Mouse (Mus musculus) embryonic stem cell, embryonic (primary cell): Measurements from ENCODE around the gene Nhlrc1.

ENCODE experiments used
- CTCF ChIA-PET, 4 experiments: fragments of 300-600 bp in 2 of 4; fragments of 350-600 bp in 2 of 4; sonication (Branson Sonifier 250); formaldehyde crosslinking; loops; one replicate each; lab custom pipeline; 2022; ENCODE audit warnings: inconsistent platforms in 2 of 4; lab: Charles Lee
- POLR2A ChIA-PET, 4 experiments: fragments of 300-600 bp in 2 of 4; fragments of 350-600 bp in 2 of 4; sonication (Branson Sonifier 250); formaldehyde crosslinking; loops; one replicate each; lab custom pipeline; 2022; ENCODE audit warnings: antibody characterized with exemption in 4 of 4, inconsistent platforms in 1 of 4; lab: Charles Lee

Nhlrc1 gene

DNA sequence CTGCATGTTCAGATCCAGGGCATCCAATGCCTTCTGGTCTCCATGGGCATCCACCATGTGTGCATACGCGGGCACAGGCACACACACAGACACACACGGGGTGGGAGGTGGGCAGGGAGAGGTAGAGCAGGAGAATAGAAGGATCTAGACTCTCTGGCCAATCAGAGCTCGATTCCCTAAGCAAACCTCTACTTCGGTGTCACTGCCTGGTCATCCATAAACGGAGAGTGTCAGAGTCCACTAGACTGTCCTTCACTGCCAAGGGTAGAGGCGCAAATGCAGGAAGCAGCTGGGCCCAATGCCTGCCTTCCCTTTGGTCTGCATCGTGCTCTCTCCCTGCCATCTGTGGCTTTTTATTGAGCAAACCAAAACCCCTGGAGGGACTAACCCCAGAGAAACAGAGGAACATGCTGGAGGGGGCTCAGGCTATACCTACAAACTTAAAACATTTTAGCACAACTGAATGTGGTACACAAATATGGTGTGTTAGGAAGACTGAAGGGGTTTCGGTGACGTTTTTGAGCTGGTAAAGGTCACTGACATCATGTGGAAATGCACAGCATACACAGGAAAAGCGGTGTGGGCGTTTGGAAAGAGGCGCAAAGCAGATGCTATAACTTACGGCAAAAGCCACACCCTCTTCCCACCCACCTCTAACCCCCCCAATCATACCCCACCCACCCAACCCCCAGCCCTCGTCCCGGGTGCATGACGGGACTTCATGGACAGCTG lies 15.9 kb upstream of the Nhlrc1 start:
- POLR2A ChIA-PET, result interaction anchor here in 1 of 4 experiments (1.6 kb wide), 1 partner anchor 12 kb away, joined by 4 read pairs; the partner anchor contains the start of gene Kdm1b
- CTCF ChIA-PET, result interaction anchor here in 1 of 4 experiments (0.5 to 0.6 kb wide), 2 partner anchors 181 to 221 kb away, joined by 3 to 6 read pairs; no protein-coding TSS in a partner anchor

DNA sequence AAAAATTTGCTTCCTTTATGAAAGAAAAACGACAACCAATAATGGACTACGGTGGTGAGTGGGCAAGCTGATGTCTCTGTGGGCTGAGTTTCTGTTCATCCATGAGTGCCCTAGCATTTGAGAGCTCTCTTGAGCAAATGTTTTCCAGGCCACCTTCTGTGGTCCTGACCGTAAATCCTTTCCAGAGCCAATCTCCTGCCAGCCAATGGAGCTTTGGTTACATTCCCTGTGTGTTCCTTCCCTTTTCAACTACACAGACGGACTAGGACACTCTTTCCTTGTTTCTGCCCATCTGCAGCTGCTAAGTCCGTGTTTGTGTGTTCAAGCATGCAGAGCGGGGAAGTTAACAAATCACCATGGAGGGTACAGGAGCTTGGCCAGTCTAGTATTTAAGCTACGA lies 6.1 kb upstream of the Nhlrc1 start:
- POLR2A ChIA-PET, result interaction anchor here in 3 of 4 experiments (0.6 to 1.7 kb wide), 7 partner anchors 20 to 209 kb away, joined by 3 to 11 read pairs (median 3); partner anchors contain the start of gene Kdm1b (in 2 of the 3)
- CTCF ChIA-PET, result interaction anchor here in 3 of 4 experiments (0.6 to 1.2 kb wide), 3 partner anchors 189 to 420 kb away, joined by 3 to 4 read pairs (median 4); no protein-coding TSS in a partner anchor

DNA sequence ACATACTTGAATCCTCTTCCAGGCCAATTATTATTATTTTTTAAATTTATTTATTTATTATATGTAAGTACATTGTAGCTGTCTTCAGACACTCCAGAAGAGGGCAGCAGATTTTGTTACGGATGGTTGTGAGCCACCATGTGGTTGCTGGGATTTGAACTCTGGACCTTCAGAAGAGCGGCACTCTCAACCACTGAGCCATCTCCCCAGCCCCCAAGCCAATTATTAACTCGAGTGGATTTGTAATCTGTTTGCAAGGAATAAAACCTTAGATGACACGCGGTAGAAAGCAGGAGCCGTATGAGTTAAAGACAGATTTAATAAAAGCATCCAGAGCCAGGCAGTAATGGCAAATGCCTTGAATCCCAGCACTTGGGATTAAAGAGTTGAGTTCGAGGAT lies 5.1 kb upstream of the Nhlrc1 start:
- ChIA-PET POLR2A (interaction anchor here in 1 of 4 experiments (0.5 kb wide), 1 partner anchor 311 kb away, joined by 3 read pairs; no protein-coding TSS in a partner anchor), CTCF (interaction anchor here in 1 of 4 experiments (0.6 kb wide), 1 partner anchor 124 kb away, joined by 4 read pairs; no protein-coding TSS in a partner anchor)

DNA sequence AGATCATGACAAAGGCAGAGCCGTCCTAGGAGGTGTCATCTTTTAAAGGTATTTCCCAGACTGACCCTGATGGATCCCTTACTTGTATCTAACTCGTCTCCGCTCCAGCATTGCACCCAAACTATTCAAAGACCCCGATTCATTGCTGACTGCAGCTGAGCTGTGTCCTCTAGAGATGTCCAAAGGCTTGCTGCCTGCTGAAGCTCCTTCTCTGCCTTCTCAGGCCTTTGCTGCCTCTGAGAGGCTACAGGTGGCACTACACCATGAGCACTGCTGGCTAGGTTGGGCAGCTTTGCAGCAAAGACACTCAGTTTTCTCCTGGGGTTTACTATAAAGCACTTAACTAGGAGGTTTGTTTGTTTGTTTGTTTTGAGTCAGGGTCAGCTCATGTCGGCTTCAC lies 2.6 kb upstream of the Nhlrc1 start:
- ChIA-PET POLR2A (interaction anchor here in 3 of 4 experiments (0.5 to 1.2 kb wide), 11 partner anchors 11 to 287 kb away, joined by 3 to 5 read pairs (median 3); partner anchors contain the start of gene Kdm1b (in 2 of the 3)), CTCF (interaction anchor here (0.5 to 1.8 kb wide), 66 partner anchors 10 to 707 kb away, joined by 3 to 29 read pairs (median 4); partner anchors contain the start of genes Kdm1b (in 1 of the 4) and Kif13a (in 1 of the 4))

DNA sequence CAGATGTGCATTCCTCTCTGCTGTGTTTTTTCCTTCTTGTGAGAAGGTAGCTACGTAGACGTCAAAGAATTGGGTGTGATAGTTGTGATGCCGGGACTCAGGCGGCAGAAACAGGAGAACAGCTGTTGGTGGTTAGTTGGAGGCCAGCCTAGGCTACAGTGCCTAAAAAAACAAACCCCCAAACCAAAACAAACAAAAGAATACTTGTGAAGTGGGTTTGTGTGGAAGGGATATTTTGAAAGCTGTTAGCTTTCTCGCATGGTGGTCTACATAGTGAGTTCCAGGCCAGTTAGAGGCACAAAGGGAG lies 498 bp upstream of the Nhlrc1 start:
- POLR2A ChIA-PET, result interaction anchor here in 3 of 4 experiments (0.6 to 2.0 kb wide), 6 partner anchors 20 to 216 kb away, joined by 3 to 5 read pairs (median 3); no protein-coding TSS in a partner anchor
- CTCF ChIA-PET, result interaction anchor here in 2 of 4 experiments (0.7 to 2.2 kb wide), 10 partner anchors 15 to 217 kb away, joined by 3 to 12 read pairs (median 4); partner anchors contain the start of gene Kdm1b (in 1 of the 2)

DNA sequence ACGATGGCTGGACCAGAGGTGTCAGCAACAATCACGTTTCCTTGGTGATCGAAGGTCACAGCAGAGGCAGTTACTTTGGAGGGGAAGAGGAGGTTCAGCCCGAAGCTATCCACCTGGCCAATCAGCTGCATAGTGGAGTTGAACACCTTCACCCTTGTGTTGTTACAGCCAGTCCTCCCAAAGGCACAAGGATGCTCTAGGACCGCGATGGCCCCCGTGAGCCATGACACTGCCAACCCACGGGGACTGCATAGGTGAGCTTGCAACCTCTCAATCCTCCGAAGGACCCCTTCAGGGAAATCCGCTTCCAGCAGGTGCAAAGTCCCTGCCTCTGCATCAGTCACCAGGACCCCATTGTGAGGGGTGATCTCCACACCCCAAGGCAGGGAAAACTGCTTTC lies 910 bp downstream of the Nhlrc1 start:
- ChIA-PET CTCF (interaction anchor here in 2 of 4 experiments (0.8 to 2.2 kb wide), 5 partner anchors 37 to 204 kb away, joined by 3 to 12 read pairs (median 5); no protein-coding TSS in a partner anchor), POLR2A (interaction anchor here in 3 of 4 experiments (0.7 to 2.0 kb wide), 8 partner anchors 22 to 255 kb away, joined by 3 to 4 read pairs (median 3); no protein-coding TSS in a partner anchor)

DNA sequence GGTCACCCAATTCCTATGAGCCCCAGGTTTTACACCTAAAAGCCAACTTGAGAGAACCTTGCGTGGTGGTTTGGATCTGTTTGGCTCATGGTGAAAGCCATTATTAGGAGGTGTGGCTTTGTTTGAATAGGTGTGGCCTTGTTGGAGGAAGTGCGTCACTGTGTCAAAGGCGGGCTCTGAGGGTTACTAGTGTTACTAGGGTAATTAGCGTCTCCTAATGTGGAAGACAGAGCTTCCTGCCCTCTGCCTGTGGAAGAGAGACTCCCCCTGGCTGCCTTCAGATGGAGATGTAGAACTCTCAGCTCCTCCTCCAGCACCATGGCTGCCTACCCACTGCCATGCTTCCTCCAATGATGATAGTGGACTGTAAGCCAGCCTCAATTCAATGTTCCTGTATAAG lies 13.1 kb downstream of the Nhlrc1 start:
- ChIA-PET POLR2A (interaction anchor here in 2 of 4 experiments (0.8 to 1.3 kb wide), 2 partner anchors 56 to 57 kb away, joined by 3 read pairs; no protein-coding TSS in a partner anchor), CTCF (interaction anchor here (0.6 to 1.5 kb wide), 7 partner anchors 15 to 169 kb away, joined by 3 to 11 read pairs (median 3); partner anchors contain the start of gene Kif13a (in 1 of the 4))

DNA sequence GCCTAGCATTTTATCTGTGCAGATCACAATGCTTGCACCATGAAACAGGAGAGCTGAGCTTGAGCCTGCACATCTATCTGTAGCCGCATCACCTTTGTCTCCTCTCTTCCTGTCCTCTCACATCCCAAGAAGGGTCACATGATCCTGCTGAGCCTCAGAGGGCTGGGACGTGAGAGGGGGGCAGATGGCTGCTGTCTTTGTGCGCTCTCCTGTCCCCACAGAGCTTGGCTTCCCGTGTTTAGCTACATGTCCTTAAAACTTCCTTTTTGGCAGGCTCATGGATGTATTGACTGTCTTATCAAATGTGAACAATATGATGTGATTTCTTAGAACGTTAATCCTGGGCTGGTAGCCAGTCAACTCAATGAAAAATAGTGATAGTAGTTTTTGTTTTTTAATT lies 15.2 kb downstream of the Nhlrc1 start:
- ChIA-PET POLR2A (no interaction called here), CTCF (no interaction called here)

DNA sequence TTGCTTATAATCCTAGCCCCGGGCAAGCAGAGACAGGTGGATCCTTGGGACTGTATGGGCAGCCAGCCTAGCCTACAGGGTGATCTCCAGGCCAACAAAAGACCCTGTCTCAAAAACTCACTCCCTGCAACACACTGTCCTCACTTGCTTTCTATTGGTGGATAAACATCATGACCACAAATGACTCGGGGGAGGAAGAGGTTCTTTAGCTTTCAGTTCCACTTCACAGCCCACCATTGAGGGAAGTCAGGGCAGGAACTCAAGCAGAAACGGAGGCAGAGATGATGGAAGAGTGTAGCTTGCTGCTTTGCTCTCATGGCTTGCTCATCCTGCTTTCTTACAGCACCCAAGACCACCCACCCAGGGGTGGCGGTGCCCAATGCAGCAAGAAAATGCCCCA lies 17.3 kb downstream of the Nhlrc1 start:
- CTCF ChIA-PET, result interaction anchor here in 2 of 4 experiments (0.7 kb wide), 2 partner anchors 21 to 107 kb away, joined by 7 to 10 read pairs; no protein-coding TSS in a partner anchor
- POLR2A ChIA-PET, result interaction anchor here in 1 of 4 experiments (0.6 kb wide), 1 partner anchor 1599 kb away, joined by 5 read pairs; no protein-coding TSS in a partner anchor

DNA sequence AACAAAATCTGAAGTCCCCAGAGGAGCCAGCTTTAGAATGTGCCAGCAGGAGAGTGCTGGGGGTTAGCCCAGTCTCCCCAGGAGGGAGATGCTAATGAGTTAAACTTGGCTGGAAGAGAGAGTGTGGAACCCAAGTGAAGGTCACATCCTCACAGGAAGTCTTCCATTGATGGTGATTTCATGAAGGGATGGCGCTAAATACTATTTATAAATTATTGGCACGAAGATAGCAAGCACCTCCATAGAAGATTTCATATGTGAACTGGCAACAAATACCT lies 21.4 kb downstream of the Nhlrc1 start:
- POLR2A ChIA-PET, result interaction anchor here in 1 of 4 experiments (0.5 kb wide), 1 partner anchor 49 kb away, joined by 4 read pairs; no protein-coding TSS in a partner anchor
- CTCF ChIA-PET, result interaction anchor here in 1 of 4 experiments (0.5 kb wide), 1 partner anchor 35 kb away, joined by 3 read pairs; no protein-coding TSS in a partner anchor

DNA sequence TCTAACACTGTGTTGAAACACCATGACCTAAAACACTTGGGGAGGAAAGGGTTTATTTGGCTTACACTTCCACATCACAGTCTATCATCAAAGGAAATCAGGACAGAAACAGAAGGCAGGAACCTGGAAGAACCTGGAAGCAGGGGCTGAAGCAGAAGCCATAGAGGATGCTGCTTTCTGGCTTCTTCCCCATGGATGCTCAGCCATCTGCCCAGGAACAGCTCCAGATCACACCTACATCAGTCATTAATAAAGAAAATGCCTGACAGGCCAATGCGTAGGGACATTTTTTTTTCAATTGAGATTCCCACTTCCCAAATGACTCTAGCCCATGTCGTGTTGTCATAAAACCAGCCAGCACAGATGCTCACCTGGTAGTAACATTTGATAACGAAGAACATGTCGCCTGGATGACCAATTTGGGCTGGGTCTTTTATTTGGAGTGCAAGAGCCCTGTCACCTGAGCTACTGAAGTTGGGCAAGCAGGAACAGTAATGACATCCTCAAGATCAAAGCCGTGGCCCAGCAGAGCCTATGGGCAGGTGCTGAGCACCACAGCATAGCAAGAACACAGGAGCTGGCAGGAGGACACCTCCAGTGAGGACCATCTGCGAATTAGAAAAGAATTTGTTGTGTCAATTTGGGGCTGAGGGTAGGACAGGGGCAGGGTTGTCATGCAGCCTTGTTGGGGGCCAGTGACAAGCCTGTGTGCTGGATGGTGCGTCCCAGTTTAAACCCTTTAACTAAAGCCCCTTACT lies 22.0 kb downstream of the Nhlrc1 start:
- POLR2A ChIA-PET, result interaction anchor here in 1 of 4 experiments (1.4 kb wide), 1 partner anchor 48 kb away, joined by 4 read pairs; no protein-coding TSS in a partner anchor

DNA sequence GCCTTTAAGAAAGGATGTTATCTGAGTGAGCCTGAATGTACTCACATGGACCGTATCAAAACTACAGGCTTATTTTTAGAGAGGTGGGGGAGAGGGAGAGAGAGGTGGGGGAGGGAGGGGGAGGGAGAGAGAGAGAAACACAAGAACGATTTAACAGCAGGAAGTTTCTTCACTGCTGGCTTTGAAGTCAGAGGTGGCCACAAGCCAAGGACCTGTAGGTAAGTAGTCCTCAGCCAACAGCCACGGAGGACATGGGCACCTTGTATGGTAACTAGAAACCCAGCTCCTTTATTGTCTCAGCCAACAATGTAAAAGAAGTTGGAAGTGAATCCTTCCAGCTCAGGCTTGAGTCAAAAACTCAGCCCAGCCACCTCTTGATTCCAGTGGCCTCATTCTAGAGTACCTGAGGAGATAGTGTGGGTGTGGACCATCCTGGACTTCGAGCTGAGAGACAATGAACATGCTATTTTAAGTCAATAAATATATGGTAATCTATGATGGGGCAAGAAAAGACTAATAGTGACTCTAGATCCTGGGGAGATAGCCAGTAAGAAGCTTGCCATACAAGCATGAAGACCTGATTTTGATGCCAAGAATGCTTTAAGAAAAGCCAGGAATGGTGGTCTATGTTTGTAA lies 24.2 kb downstream of the Nhlrc1 start:
- CTCF ChIA-PET, result no interaction called here
- POLR2A ChIA-PET, result interaction anchor here in 1 of 4 experiments (0.6 kb wide), 1 partner anchor 27 kb away, joined by 3 read pairs; no protein-coding TSS in a partner anchor

More for the DNA sequence above, 22.0 kb downstream of the Nhlrc1 start:
- CTCF ChIA-PET, result interaction anchor here in 1 of 4 experiments (0.5 kb wide), 1 partner anchor 34 kb away, joined by 3 read pairs; no protein-coding TSS in a partner anchor

DNA sequence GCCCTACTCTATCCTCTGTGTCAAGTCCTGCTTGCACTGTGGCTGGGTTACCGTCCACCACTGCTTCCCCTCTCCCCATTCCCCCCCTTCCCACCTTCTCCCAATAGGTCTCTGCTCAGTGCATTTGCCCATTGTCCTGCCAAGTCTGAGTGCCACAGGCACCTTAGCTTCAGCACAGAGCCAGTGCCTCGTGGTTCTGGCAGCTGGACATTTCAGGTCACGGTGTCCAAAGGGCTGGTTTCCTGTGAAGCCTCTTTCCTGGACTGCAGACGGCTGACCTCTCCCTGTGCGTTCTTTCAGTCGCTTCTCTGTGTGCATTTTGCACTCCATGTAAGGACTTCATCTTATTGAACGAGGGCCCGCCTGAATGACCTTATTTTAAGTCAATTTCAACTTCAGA lies 26.7 kb downstream of the Nhlrc1 start:
- ChIA-PET CTCF (no interaction called here), POLR2A (interaction anchor here in 1 of 4 experiments (0.8 to 1.3 kb wide), 2 partner anchors 61 to 146 kb away, joined by 3 read pairs; no protein-coding TSS in a partner anchor)

DNA sequence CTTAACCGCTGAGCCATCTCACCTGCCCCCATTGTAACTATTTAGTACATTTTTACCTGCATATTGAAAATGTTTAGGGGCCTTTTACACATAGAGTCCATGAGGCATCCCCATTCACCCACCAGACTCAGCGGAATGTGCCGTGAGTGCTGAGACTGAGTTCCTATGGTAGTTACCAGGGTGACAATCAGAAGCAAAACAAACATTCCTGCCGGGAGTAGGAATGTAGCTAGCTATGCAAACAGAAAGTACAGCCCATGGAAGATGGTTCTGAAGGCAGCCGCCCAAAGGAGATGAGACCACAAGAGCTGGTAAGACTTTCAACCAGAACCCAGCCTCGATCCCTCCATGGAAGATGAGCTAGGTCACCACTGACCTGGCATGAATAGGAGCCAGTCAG lies 28.4 kb downstream of the Nhlrc1 start:
- POLR2A ChIA-PET, result interaction anchor here in 2 of 4 experiments (1.0 to 1.1 kb wide), 3 partner anchors 11 to 43 kb away, joined by 3 to 6 read pairs (median 3); no protein-coding TSS in a partner anchor
- CTCF ChIA-PET, result interaction anchor here in 2 of 4 experiments (0.6 to 0.8 kb wide), 2 partner anchors 31 to 62 kb away, joined by 3 read pairs; no protein-coding TSS in a partner anchor

DNA sequence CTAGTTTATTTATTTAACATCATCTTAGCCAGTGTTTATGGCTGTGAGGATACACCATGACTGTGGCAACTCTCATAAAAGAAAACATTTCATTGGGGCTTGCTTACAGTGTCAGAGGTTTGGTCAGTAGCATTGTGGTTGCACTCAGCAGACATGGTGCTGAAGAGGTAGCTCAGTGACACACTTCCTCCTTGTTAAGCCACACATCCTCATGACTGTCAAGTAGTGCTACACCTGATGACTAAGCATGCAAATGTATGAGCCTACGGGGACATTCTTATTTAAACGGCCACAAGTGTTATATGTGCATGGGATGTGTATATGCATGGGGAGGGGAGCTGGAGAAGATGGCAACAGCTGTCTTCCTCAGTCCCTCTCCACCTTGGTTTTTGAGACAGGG lies 30.8 kb downstream of the Nhlrc1 start:
- ChIA-PET CTCF (no interaction called here), POLR2A (no interaction called here)

DNA sequence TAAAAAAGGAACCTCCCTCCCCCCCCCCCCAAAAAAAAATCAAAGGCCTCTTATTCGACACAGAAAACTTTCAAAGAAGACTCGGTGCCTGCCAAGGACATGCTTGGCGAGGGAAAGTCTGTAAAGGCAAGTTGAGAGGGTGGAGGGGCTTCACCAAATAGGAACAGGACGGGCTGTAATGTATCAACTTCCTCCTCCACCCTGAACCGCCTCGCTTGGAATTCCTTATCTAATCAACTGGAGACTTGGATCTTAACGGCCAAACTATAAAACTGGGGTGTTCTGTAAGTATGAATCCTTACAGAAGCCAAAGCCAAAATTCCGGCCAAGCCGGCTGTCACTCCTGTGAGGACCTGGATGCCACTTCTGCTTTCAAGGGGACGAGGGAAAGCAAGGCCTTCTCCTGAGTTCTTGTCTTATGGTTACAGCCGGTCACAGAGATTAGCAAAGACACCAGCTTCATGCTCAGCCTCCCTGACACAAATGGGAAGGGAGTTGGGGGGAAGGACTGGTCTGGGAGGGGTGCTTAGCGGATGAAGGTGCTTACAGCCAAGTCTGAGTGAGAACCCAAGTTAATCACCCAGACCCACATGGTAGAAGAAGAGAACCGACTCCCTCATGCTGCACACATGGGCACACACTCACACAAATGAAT lies 34.7 kb downstream of the Nhlrc1 start:
- CTCF ChIA-PET, result no interaction called here
- POLR2A ChIA-PET, result no interaction called here

DNA sequence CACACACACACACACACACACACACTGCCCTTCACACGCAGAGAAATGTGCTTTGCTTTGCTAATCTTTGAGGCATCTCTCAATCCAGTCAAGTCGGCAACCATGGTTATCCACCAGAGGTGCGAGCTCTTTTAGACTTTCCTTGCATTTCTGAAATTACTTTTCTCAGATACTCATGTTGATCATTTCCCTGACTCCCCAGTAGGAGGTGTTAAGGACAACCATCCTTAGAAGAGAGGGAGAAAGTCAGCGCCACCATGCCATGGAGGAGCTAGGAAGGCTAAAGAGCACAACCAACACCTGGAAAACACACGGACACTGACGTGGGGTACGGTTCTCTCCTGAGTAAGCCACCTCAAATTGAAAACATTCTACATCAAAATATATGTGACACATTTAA lies 38.1 kb downstream of the Nhlrc1 start:
- ChIA-PET CTCF (interaction anchor here in 3 of 4 experiments (0.5 to 0.8 kb wide), 6 partner anchors 21 to 75 kb away, joined by 3 to 7 read pairs (median 4); partner anchors contain the start of gene Nhlrc1 (in 1 of the 3)), POLR2A (interaction anchor here in 1 of 4 experiments (0.6 to 0.7 kb wide), 2 partner anchors 48 to 65 kb away, joined by 3 to 6 read pairs; no protein-coding TSS in a partner anchor)
